Mouse (Mus musculus) cerebellum, postnatal 4 days (tissue): ENCODE measurements at regions not wholly inside any gene's neighbourhood (a gene's known extent, or its start where the extent isn't known, plus 50 kb on each side); places are given as distances from the start of the nearest gene placed in this dataset.

Experiments used
- DNase-seq, 2 experiments: peaks; one replicate each; pipeline ENCODE4 v3.0.0; 2022; ENCODE audit warnings: low spot score in 2 of 2, mixed read lengths in 1 of 2

DNA sequence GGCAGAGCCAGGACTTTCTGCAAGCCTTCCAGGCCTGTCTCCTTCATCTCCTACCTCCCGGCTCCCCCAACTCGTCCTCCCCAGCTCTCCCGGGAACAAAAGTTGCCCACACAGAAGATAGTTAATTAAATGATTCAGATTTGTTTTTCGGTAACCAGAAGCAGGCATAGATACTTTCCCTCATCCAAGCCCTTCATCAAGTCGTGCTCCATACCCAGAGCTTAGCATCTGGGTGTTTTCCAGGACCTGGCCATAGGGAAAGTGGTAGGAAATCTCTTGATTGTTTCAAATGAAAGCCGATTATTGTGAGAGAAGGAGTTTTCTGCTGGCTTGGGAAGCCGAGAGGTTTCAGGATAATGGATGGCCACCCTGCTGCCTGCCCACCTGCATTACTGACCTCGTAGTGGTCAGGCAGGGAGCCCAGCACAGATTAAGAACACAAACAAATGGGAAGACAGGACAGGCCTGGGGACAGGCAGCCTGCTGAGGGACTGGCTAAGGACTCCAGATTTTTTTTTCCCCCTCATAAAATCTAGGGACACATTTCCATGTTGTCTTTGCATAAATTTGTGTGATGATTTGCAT is 142.2 kb upstream of the Cadm1 start:
- no peak for DNase-seq

DNA sequence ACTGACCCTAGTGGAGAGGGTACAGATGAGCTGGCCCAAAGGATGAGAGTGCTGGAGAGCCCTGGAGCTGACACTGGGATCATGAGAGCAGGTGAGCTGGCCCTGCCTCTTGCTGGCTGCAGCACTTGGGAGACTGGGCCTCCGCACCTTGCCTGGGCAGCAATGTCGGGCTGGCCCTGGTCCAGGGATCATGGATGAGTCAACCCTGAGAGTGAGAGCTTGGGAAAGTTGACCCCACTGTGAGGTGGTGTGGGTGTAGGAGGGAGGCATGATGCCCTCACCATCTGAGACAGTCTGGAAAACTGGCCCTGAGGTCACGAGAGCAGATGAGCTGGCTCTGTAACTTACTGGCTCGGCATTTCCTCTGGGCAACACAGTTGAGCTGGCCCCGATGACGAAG is 140.1 kb upstream of the Cadm1 start:
- DNase-seq, result no peak

DNA sequence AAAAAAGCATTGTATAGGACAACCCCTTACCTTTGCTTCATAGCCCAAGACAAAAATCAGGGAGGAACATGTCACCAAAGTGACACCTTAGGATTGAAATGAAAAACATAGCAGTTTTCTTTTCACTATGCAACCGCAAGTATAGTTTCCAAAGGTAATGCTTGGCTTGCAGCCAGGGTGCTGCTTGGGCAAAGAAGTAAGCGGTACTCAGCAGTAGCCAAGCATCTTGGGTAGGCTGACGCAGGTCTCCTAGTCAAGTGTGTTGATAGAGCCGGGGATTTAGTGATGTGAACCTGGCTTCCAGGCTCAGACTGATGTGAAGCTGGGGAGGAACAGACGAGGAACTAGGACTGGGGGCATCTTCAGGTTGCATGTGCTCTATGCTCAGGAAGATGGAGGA is 138.3 kb upstream of the Cadm1 start:
- DNase-seq, result no peak

DNA sequence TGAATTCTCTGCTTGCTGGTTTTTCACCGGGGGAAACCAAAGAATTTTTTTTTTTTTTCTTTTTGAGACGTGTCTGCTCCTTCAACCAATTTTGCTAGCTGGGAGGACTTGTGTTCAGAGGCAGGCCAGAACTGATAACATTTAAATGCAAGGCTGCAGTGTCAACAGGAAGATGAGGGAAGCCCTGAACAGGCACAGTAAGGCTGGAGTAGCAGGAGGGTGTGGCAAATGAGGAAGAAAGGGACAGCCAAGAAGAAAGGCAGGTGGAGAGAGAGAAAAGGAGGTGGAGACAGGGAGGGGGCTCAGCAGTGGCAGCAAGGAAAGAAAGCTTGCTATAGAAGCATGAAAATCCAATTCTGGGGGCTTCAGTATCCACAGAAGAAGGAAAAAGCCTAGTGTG is 130.4 kb upstream of the Cadm1 start:
- no peak for DNase-seq

DNA sequence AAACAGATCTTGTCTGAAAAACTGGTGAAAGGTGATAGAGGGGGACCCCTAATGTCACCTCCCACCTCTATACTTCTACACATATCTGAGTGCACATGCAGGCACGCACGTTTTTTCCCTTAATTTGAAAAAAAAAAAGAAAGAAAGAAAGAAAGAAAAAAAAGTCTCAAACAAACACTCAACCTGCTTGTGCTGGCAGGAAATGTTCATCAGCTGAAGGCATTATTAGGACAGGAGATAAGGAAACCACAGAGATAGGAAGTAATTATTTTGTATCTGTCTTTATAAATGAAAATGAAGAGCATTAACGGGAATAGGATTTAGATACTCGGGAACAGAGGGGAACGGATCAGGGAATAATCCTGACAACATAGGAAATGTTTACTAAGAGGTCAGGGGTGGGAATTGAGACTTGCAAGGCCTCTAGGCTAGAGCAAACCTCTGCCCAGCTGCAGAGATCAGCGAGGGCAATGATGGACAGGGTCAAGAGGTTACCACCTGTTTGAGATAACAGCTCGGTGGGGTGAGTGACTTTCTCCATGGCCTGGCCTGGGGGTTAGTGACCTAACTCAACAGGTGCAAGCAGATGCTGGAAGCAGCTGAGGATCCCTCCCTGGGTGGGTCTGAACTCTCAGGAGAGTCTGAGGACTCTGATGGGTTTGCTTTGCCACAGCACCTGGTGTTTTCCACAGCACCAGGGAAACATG is 129.7 kb upstream of the Cadm1 start:
- DNase-seq, result no peak

DNA sequence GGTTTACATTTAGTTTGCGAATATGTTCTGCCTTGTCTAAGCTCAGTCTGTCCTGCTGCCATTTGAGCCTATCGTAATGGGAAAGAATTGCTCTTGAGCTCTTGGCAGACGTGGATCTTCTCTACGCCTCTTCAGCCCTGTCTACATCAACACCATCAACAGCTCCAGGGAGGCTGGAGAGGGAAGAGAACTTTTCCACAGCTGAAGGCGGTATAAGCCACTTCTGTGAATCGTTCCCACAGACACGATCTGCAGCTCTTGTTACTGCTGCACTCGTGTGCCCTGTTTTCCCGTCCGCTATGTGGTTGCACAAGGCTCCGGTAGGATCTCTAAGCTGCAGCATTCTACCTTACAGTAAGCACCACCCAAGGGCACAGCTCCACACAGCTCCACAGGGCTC is 128.5 kb upstream of the Cadm1 start:
- no peak for DNase-seq

DNA sequence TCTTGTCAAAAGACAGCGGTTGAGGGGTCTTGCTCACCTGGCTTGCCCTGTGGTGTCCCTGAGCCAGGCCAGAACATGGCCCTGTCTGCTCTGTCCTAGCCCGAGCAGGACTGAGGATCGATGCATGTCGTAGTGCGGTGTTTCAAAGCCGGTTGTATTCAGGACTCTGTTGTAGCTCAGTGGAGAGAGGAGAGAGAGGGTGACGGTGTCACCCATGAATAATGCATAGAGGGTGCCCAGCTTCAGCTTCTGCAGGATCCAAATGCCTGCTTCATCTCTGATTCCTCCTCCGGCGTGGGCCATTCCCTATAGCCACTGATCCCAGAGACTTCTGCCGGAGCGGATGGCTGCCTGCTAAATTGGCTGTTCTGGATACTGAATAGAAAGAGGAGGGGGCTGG is 126.7 kb upstream of the Cadm1 start:
- DNase-seq, result no peak

DNA sequence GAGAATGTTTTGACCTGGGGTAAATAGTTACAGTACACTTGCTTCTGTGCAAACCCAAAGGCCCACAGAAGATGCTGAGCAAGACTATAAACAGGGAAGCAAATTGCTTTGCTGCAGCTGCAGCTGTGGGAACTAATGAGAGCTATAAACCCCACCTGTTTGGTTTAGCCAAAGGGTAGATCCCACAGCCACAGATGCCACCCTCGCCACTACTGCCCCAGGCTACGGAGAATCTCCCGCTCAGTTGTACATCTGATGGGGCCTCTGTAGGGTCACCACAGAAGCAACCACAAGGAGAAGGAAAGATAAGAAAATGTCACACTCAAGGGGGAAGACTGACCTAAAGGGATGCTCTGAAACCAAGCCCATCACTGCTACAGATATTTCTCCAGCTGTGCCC is 125.2 kb upstream of the Cadm1 start:
- no peak for DNase-seq

DNA sequence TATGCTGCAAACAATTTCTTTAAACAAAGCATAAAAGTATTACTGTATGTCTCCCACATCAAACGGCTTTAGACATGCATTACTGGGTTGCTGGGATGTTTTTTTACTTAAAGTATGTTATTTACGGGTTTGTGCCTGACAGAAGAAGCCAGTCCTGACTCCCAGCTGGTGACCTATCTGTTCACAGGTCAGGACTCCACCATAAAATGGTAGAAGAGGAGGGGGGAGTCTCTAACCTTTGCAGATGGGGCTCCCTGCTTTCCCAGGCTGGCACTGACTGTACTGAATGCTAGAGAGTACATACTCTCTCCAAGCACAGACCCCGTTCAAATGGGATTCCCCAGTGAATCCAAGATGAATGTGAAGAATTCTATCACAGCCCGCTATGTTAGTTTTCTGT is 124.4 kb upstream of the Cadm1 start:
- DNase-seq, result no peak

DNA sequence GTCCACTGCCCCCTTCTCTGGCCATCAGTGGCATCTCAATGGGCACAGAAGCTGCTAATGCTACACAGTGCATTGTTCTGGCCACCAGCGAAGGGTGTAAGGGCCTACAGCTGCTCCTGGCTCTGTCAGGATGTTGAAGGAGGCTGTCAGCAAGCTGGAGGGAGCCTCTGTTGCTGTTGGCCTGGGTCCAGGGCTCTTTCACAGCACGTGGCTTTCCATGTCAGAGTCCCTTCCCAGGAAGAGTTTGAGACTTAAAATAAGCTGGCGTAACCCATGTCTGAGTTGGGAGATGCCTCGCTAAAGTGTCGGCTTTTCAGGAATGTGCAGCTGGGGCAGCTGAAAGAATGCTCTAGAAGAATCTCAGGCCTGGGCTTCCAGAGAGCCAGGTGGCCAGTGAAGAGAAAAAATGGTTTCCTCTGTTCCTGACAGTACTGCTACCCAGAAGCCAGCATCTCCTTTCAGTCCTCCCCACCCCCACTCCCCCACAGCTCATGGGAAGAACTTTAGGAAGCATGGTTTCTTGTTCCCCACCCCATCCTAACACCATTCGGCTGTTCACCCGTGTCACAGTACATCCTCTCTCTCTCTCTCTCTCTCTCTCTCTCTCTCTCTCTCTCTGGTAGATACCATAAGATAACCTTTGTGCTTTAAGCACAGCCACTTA is 122.8 kb upstream of the Cadm1 start:
- DNase-seq, result peak in 1 of 2 experiments; percentile 56

DNA sequence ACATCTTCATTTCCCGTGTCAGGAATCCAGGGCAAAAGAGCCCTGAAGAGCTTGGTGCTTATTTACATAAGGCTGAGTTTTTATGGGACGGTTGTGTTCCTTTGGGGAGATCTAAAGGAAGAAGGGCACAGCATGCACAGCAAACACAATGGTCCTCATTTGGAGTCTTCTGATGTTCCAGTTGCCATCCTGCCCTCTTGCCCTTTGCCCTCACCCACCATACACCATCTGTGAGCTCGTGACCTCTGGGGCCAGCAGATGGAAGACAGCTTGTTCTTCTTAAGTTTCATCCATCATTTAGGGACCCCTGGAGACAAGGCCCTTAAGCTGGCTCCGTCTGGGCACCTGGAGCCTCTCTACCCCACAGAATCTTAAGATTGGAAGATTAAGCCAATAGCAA is 121.9 kb upstream of the Cadm1 start:
- no peak for DNase-seq

DNA sequence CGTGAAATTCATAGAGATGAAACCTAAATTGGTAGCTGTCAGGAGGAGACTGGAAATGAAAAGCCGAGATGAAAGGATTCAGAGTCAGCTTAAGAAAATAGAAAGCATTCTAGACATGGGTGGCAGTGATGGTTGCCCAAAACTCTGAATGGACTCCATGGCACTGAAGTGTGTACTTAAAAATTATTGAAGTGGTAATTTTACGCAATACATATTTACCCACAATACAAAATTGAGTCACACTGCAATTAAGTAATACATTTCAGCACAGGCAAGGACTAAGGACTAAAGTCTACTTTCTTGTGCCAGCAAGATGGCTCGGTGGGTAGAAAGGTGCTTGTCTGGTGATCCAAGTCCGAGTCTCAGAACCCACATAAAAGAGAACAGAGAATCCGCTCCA is 120.4 kb upstream of the Cadm1 start:
- no peak for DNase-seq

DNA sequence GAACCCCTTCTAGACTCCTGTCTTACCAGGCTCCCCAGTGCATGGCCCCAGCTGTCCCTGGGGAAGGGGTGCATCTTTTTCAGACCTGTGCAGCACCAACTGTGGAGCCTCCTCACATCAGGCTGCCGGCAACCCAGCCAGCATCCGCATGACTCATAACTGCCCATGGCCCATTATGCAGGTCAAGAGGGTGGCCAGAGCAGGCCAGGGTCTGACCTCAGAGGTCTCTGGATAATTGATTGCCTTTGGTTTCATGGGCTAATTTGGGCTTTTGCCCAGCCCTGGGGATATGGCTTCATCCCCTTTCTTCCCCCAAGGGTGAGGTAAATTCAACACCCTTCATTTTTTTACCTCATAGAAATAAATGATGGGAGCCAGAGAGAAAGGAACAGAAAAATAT is 117.2 kb upstream of the Cadm1 start:
- no peak for DNase-seq

DNA sequence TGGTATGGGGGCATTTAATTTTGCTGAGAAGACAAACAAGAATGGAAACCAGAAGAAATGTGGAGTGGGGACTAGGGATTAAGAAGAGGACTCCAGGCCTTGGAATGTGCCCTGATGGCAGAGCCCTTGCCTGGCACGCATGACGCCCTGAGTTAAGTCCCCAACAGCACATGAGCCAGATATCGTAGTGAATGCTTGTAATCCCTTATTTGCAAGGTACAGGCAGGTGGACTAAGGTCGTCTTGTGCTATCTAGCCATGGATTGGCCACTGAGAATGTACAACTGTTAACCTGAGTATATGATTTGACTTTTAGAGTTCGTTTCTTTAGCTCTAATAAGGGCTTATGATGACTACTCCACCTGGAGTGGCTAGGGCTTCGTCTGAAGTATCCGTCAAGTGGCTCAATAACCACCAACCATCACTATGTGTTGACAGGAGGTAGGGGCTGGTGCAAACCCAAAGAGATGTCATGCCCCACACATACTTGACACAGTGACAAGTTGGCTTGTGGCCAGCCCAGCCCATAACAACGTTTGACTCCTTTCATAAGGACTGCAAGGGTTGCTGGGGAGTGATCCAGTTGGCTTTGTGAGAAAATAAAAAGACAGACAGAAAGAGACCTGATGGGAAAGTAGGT is 115.5 kb upstream of the Cadm1 start:
- no peak for DNase-seq

DNA sequence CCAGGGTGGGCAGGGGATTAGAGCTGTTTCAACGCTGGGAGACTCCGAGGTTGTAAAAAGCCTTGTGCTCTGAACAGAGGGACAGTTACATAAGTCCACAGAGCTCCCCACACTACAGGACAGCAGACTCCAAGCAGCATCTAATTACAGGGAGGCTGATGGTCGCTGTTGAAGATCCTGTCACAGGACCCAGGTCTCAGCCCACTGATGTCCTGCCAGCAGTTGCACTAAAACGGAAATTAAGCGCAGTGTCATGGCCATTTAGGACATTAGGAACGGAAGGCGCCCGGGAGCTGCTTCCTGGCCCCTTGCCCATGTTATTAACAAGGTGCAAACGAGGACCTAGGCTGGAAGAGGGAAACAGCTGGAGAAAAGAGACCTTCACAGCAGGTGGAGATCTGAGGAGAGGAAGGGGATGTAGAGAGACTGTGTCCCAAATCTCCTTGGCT is 107.8 kb upstream of the Cadm1 start:
- peak in 1 of 2 experiments; percentile 36 for DNase-seq

DNA sequence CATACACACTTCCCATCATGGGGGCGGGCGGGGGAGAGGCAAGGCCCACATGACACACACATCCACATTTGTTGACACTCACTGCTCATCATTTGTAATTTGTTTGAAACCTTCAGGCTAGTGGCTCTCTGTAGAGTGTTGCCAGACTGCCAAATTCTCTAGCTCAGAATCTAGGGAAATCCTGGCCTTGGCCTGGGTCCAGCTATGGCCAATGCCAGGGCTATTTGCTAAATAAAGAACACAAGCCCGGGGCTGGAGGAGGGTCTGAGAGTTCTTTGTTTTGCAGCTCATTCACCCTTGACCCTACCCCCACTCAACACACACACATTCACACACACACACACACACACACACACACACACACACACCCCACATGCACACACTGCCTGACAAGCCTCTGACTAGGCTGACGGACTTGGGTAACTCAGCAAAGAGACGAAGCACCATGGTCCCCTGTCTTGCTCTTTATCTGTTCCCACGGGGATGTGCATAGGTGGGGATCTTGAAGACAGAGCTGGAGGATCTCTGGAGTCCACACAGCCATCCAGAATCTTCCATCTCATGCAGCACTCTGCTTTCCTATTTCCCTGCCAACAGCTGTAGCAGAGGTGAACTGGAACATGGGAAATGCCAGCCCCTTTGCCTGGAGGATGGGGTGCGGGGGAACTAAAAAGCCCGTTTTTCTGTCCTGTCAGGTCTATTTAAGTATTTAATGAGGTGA is 107.1 kb upstream of the Cadm1 start:
- DNase-seq, result peak; percentile 59 to 82

DNA sequence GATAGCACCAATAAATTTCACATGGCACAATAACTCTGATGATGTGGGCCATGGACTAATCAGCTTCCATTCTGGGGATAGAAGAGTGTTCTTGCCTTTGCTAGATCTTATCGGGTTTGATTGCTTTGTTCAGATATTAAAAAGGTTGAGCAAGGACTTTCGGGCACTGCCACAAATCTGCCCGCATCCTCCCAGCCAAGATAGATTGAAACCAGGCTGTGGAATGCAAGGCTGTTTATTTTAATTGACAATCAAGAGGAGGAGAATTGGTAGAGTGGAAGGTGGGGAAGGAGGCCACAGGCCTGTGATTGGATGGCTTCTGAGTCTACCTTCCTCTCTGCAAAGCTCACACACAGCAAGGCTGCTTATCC is 106.5 kb upstream of the Cadm1 start:
- no peak for DNase-seq

DNA sequence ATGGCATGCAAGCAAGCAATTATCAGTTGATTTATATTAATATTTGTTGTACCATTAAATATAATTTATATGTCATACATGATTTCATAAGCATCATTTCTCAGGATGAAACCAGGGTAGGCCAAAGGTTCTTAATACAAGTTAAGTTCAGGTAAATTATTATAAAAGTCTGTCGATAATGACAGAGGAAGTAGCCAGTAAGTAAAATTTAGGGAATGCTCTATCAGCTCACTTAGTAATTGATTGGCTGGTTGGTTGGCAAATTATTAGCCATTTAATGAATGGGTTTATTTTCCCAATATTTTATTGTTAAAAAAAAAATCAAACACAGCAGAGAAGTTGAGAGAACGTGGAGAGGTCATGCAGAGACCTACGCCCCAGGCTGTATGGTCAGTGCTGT is 105.8 kb upstream of the Cadm1 start:
- no peak for DNase-seq

DNA sequence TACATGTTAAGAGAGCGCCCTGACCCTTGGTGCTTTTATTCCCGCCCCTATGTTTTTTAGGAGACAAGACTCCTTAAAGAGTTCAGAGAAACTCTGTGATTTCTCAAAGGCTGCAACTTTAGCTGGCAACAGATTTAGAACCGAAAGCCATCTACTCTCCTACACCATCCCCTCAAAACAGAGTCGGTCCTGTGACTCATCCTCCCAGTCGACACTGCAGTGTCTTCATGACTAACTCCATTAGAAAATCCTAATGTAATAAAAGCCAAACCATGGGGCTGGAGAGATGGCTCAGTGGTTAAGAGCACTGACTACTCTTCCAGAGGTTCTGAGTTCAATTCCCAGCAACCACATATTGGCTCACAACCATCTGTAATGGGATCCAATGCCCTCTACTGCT is 103.3 kb upstream of the Cadm1 start:
- no peak for DNase-seq

DNA sequence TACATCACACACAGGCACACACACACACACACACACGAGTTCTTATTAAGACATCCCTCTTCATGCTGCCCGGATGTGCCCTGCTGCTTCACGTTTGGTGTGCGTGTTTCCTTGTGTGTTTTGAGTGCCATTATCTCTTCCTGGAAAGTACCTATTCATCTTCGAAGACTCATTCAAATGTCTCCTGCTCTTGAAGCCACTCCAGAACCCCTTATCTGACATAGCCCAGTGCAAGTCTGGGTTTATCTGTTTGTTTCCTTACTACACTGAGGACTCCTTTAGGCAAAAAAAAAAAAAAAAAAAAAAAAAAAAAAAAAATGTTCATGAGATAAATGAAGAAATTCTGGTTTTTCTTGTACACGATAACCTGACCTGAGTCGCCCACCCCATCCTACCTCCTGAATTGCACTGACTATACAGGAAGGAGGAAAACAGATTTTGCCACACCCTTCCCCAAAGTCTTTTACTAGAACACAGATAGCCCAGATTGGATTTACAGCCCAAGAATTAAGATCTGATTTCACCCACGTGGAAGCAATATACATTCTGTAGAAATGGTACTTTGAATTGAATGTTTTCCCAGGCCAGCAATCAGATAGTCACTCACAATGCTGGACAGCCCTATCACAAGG is 101.1 kb upstream of the Cadm1 start:
- DNase-seq, result no peak

DNA sequence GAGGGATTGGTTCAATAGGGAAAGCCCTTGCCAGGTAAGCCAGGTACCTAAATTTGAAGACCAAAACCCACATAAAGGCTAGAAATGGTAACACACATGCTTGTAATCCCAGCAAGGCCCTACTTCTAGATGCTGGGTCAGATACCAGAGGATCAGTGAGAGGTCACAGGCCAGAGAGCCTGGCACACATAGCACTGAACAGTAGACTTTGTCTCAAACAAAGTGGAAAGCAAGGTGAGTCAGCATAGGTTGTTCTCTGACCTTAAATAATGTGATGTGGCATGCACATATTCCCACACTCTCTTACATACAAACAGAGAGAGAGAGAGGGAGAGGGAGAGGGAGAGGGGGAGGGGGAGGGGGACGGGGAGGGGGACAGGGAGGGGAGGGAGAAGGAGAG is 100.3 kb upstream of the Cadm1 start:
- no peak for DNase-seq

DNA sequence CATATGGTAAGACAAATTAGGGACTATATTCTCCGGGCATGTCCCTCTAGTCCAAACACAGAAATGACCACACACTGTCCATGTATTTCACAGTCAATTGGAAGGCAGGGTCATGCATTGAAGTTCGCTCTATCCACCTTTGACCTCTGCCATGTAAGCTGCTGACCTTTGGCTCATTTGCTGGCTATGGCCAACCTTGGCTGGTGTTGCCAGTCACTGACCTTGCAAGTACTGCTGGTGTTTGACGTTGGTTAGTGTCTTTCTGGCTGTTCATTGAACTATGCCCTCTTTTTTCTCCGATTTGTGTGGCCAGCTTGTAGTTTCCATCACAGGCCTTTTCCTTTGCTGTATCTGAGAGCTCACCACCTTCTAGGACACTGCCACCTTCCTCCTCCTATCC is 97.3 kb upstream of the Cadm1 start:
- no peak for DNase-seq
